Mouse (Mus musculus) forebrain, embryonic 14.5 days (tissue): ENCODE measurements around the gene Pde4b. TPM values are rescaled to one million over a fixed set of nuclear protein-coding genes. Genes with fewer than 3 reads are reported as not detected.
A peak's percentile ranks its signal among the peaks of the same experiment; 100 is the strongest.

ENCODE experiments used
- ATAC-seq: fragments of 200-750 bp; cut with Nextera tagmentation; 2 replicates; pipeline ENCODE4 v1.8.0; 2017; ENCODE audit warnings: mild to moderate bottlenecking, moderate library complexity
- DNase-seq: peaks from one replicate; pipeline ENCODE4 v3.0.0-alpha.2; 2015; ENCODE audit warnings: low spot score
- H3K27ac ChIP-seq: fragments of 300-500 bp; sonication (generic); 2 replicates; pipeline ENCODE4 v1.5.1; 2014; ENCODE audit warnings: low read depth, mild to moderate bottlenecking, control low read depth, low read length, moderate library complexity
- H3K27me3 ChIP-seq: fragments of 300-500 bp; sonication (generic); replicated peaks from 2 replicates; pipeline ENCODE4 v1.6.1; 2014; ENCODE audit warnings: low read length, control low read depth, mixed read lengths; ENCODE audit not compliant: control insufficient read depth, insufficient read depth
- H3K36me3 ChIP-seq: fragments of 300-500 bp; sonication (generic); 2 replicates; pipeline ENCODE4 v1.6.1; 2014; ENCODE audit warnings: low read length, control low read depth; ENCODE audit not compliant: control insufficient read depth, insufficient read depth
- H3K4me1 ChIP-seq: fragments of 300-500 bp; sonication (generic); 2 replicates; pipeline ENCODE4 v1.6.1; 2014; ENCODE audit warnings: antibody characterized with exemption, low read length, control low read depth; ENCODE audit not compliant: control insufficient read depth, insufficient read depth
- H3K4me2 ChIP-seq: fragments of 300-500 bp; sonication (generic); 2 replicates; pipeline ENCODE4 v1.6.1; 2014; ENCODE audit warnings: mild to moderate bottlenecking, control low read depth, low read length
- H3K4me3 ChIP-seq: fragments of 300-500 bp; sonication (generic); 2 replicates; pipeline ENCODE4 v1.5.1; 2014; ENCODE audit warnings: low read depth, low read length, control low read depth
- H3K9ac ChIP-seq: fragments of 300-500 bp; sonication (generic); 2 replicates; pipeline ENCODE4 v1.6.1; 2014; ENCODE audit warnings: mild to moderate bottlenecking, low read length, control low read depth, moderate library complexity
- H3K9me3 ChIP-seq: fragments of 300-500 bp; sonication (generic); replicated peaks from 2 replicates; pipeline ENCODE4 v1.6.1; 2016; ENCODE audit warnings: low read length, control low read depth, mixed read lengths; ENCODE audit not compliant: control insufficient read depth
- WGBS: fragments of 180-500 bp; shearing (Covaris S2); extraction: QIAGEN DNeasy Blood & Tissue Kit; methylation state at CpG from one replicate; pipeline ENCODE4 v1.1.7; 2014; 5-methylcytosine and 5-hydroxymethylcytosine counted together
- polyA plus RNA-seq: library from polyadenylated mRNA; unstranded; fragments of >200 nt; fragmentation: Nextera tagmentation; extraction: Ambion mirVana; gene quantifications from 2 replicates; pipeline ENCODE4 v1.2.1, GENCODE M21; 2014

Pde4b gene
- polyA plus RNA-seq, 1 experiment from 2014 or later: 30.8 TPM

- Histone ChIP-seq H3K4me2 (no peak overlapping the region), H3K4me3 (no peak overlapping the region), H3K27me3 (no peaks in the 10 kb centered on the region), H3K36me3 (no peaks in the 10 kb centered on the region), H3K9me3 (no peaks in the 10 kb centered on the region), H3K27ac (no peak overlapping the region), H3K9ac (no peak overlapping the region), H3K4me1 (peaks cover 6% of the 10 kb centered on the region)
- no peak for ATAC-seq
- no peak for DNase-seq
- 89% methylated on average over 3 of the region's 3 CpGs for WGBS
Observed at GRCm38 (mm10) chr4:102583469-102583868, 496.1 kb downstream of the Pde4b start.

DNA sequence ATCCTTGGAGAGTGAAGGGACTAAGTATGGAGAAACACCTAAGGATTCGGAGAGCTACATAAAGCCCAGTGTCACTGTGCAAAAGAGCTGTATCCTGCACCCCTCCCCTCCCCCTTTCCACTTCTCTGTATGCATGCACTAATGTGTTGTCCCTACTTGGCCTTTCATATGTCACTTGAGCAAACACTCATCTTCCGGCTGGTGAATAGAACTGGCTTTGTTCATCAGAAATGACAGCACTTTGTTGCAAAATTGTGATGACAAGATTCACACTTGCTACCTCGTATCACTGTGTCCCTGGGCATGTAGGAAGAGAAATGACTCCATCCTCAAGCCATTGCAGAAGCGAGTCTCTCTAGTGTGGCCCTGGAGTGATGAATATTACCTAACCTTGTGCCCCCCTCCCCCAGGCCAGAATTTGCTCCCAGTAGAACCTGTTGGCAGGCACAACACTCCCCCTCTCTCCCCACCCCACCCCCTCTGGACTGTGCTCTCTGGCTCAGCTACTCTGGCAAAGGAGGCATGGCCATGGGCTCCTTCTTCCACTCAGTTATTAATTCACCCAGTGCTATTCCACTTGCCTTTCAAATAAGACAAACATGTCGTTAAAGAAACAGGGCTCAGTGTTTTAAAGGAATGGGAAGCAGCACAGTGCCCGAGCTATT lies 497.4 kb downstream of the Pde4b start:
- DNase-seq (no peak), ATAC-seq (no peak)
- H3K27me3 ChIP-seq: no peaks in the 10 kb centered on the region
- no peaks in the 10 kb centered on the region for H3K9me3 ChIP-seq
- no peaks in the 10 kb centered on the region for H3K36me3 ChIP-seq
- WGBS: 41% methylated on average over 6 of the region's 6 CpGs
- H3K4me2 ChIP-seq: no peak overlapping the region
- peaks cover 16% of the 10 kb centered on the region for H3K4me1 ChIP-seq
- H3K4me3 ChIP-seq: no peak overlapping the region
- H3K27ac ChIP-seq: no peak overlapping the region
- no peak overlapping the region for H3K9ac ChIP-seq

DNA sequence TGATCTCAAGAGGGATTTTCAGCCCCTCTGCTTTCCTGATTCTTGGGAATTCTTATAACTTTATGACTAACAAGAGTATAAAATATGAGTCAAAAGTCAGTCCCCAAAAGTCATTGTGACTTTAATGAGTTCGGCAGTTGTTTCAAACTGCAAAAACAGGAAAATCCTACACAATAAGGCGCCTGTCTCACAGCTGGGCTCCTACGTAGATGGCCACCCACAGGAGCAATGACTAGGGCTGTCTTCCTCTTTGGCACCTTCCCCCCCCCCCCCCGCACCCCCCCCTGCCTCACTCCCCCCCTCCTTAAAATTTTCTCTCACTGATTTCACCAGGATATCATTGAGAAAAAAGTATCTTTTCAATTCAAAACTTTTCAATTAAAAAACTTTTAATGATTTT lies 498.2 kb downstream of the Pde4b start:
- no peak overlapping the region for H3K4me3 ChIP-seq
- no peaks in the 10 kb centered on the region for H3K9me3 ChIP-seq
- H3K9ac ChIP-seq: no peak overlapping the region
- WGBS: 50% methylated on average over 3 of the region's 4 CpGs
- no peaks in the 10 kb centered on the region for H3K36me3 ChIP-seq
- ATAC-seq (no peak), DNase-seq (no peak)
- peaks cover 19% of the 10 kb centered on the region for H3K4me1 ChIP-seq
- H3K27me3 ChIP-seq: no peaks in the 10 kb centered on the region
- no peak overlapping the region for H3K27ac ChIP-seq
- H3K4me2 ChIP-seq: no peak overlapping the region

DNA sequence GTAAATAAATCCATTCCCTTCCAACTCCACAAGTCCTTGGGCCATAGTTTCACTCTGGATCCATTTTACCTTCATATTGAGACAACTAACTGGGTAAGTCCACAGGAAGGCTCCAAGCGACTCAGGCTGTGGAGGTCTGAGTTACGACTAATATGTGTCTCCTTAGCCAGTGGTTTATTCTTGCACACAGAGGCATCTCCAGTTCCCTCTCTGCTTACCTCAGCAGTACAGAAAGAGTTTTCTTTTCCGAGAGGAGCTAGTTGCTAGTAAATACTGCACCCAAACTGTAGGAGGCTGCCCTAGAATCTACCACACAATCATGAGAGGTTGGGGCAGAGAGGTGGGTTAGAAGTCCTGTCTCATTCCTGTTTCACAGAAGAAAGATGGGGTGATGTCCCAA lies 499.4 kb downstream of the Pde4b start:
- Histone ChIP-seq H3K36me3 (no peaks in the 10 kb centered on the region), H3K4me3 (no peak overlapping the region), H3K27ac (no peak overlapping the region), H3K4me1 (peaks cover 21% of the 10 kb centered on the region), H3K4me2 (no peak overlapping the region), H3K9ac (no peak overlapping the region), H3K9me3 (no peaks in the 10 kb centered on the region), H3K27me3 (no peaks in the 10 kb centered on the region)
- 92% methylated on average over 3 of the region's 3 CpGs for WGBS
- no peak for DNase-seq
- ATAC-seq: no peak

DNA sequence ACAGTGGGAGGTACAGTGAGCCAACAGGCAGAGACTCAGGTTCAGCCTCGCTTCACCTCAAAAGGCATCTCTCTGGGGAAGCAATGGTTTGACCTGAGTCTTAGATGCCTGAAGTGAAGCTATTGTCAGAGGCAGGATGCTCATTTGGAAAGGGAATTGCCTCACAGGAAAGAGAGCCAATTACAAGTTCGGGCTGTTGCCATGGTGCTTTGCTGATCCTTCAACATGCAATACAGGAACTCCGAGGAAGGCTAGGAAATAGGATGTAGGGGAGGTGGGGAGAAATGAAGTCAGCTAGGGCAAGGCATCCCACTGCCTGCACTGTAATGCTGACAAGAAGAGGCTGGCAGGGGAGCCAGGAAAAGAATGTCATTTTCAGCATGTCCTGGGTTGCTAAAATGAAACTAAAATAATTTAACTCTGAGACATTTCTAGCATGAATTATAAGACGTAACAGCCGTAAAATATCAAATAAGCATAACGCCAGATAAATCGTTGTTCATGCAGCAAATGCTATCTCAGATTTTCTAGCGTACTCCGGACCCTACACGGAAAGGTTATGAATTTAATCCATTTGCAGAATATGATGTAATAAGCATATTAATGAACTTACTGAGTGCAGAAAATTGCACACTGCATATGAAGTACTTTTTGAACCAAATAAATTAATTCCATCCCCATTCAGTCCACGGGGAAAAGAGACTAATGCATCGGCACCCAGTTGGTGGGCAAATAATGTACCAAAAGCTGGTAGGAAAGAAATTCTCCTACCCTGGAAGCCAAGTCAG lies 501.5 kb downstream of the Pde4b start:
- 16% methylated on average over 12 of the region's 12 CpGs for WGBS
- H3K4me1 ChIP-seq: peaks cover 26% of the 10 kb centered on the region
- H3K27me3 ChIP-seq: no peaks in the 10 kb centered on the region
- peak overlapping the region; percentile 54 for H3K4me2 ChIP-seq
- peak overlapping the region; percentile 26 for H3K4me3 ChIP-seq
- H3K27ac ChIP-seq: no peak overlapping the region
- peak; percentile 76 for ATAC-seq
- peak; percentile 79 for DNase-seq
- no peaks in the 10 kb centered on the region for H3K36me3 ChIP-seq
- H3K9ac ChIP-seq: peak overlapping the region; percentile 32
- H3K9me3 ChIP-seq: no peaks in the 10 kb centered on the region

- under 1% methylated on average over 9 of the region's 9 CpGs for WGBS
- H3K27ac ChIP-seq: peak overlapping the region; percentile 34; the same call in 1 of the 2 replicates
- peaks cover 27% of the 10 kb centered on the region for H3K4me1 ChIP-seq
- peak; percentile 65 for DNase-seq
- H3K27me3 ChIP-seq: no peaks in the 10 kb centered on the region
- H3K9ac ChIP-seq: peak overlapping the region; percentile 32
- no peaks in the 10 kb centered on the region for H3K9me3 ChIP-seq
- peak; percentile 57; the same call in 1 of the 2 replicates for ATAC-seq
- H3K36me3 ChIP-seq: no peaks in the 10 kb centered on the region
- peak overlapping the region; percentile 26 for H3K4me3 ChIP-seq
- peak overlapping the region; percentile 54 for H3K4me2 ChIP-seq
Observed at GRCm38 (mm10) chr4:102589537-102590031, 502.2 kb downstream of the Pde4b start.

GRCm38 (mm10) chr4:102591798-102592197 lies 504.5 kb downstream of the Pde4b start:
- peak; percentile 38; the same call in 1 of the 2 replicates for ATAC-seq
- Histone ChIP-seq H3K9ac (peak overlapping the region; percentile 17; the same call in 1 of the 2 replicates), H3K4me2 (peak overlapping the region; percentile 18; the same call in 1 of the 2 replicates), H3K27me3 (no peaks in the 10 kb centered on the region), H3K9me3 (no peaks in the 10 kb centered on the region), H3K4me3 (no peak overlapping the region), H3K27ac (no peak overlapping the region), H3K36me3 (0 out of 2 replicates have a peak, but pooled peaks cover 5% of the 10 kb centered on the region), H3K4me1 (peaks cover 24% of the 10 kb centered on the region)
- DNase-seq: peak; percentile 34
- WGBS: 33% methylated on average over 4 of the region's 4 CpGs

DNA sequence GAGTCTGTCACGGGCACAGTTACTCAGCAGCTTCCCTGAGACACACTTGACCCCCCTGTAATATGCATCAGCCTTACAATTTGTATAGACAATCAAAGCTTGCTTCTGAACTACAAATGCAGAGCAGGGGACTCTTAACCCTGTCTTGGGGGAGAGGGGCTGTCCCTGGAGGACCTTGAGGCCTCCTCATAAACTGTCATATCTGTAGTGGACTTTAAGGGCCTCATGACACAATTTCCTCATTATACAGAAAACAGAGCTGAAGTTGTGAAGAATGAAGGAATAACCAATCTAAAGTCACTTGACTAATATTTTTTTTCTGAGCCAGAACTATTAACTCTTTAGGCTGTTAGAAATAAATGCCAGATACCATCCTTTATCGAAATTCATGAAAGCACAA lies 505.2 kb downstream of the Pde4b start:
- ATAC-seq (no peak), DNase-seq (no peak)
- Histone ChIP-seq H3K4me1 (peaks cover 24% of the 10 kb centered on the region), H3K4me3 (no peak overlapping the region), H3K27ac (no peak overlapping the region), H3K27me3 (no peaks in the 10 kb centered on the region), H3K9me3 (no peaks in the 10 kb centered on the region), H3K36me3 (peaks cover 7% of the 10 kb centered on the region), H3K4me2 (0 out of 2 replicates have a peak overlapping the region, but pooled peaks have one; percentile 1), H3K9ac (no peak overlapping the region)
- WGBS: 64% methylated on average over 2 of the region's 2 CpGs

GRCm38 (mm10) chr4:102593631-102594030 lies 506.3 kb downstream of the Pde4b start:
- ATAC-seq (no peak), DNase-seq (no peak)
- H3K9ac ChIP-seq: no peak overlapping the region
- H3K36me3 ChIP-seq: peaks cover 10% of the 10 kb centered on the region
- no peak overlapping the region for H3K4me3 ChIP-seq
- H3K27me3 ChIP-seq: no peaks in the 10 kb centered on the region
- H3K27ac ChIP-seq: no peak overlapping the region
- H3K4me2 ChIP-seq: no peak overlapping the region
- WGBS: 36% methylated on average over 4 of the region's 4 CpGs
- no peaks in the 10 kb centered on the region for H3K9me3 ChIP-seq
- H3K4me1 ChIP-seq: peaks cover 20% of the 10 kb centered on the region
